Mouse (Mus musculus) cerebellum, adult 11 months (tissue): Measurements from ENCODE around the gene Cdc14a.
A peak's percentile ranks its signal among the peaks of the same experiment; 100 is the strongest.

Experiments
- DNase-seq: peaks from one replicate; pipeline ENCODE4 v3.0.0; 2022

Gene Cdc14a

DNA sequence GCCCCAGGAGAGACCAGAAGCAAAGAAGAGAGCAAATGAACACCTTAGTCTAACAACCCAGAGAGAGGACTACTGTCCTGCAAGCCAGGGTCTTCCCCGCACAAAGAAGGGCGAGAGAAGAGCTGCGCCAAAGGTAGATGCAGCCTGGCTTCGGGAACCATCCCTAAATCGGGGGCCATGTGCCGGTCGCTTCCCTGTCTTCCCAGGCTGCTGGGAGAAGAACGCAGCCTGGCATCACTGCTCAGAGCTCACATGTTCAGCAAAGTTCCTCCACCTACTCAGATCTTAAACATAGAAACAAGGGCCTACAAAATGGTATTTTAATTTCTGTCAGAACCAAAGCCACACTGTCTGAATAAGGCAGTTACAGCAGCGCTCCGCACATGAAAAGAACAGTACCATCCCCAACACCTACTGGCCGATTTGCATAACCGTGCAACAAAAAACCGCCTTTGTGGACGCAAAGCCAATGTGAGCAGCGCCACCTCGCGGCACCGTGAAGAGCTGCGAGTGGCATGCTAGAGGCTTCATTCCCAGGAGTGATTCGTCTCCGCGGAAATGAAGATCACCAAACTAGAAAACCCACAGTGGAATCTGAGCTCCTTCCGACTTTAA, 96.7 kb downstream of the Cdc14a start:
- peak; percentile 80 for DNase-seq

GRCm38 (mm10) chr3:116325501-116325900, 98.3 kb downstream of the Cdc14a start:
- DNase-seq: no peak

DNA sequence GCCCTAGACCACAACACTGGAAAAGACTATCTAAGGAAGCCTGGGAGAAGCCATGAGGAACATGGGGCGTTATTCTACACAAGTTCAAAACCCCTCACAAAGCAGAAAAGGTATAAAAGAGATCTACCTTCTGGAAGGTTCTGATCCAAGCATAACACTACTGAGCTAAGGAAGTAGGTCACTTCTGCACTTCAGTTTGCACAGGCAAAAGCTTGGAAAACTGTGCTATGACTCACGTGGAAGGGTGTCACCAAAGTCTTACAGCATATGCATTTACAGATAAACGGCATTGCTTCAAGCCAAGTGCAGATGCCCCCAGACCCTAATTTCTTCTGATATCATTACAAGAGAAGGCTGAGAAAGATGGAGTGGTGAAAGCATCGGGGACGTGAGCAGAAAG, 104.1 kb downstream of the Cdc14a start:
- no peak for DNase-seq

- no peak for DNase-seq
Observed at GRCm38 (mm10) chr3:116311838-116312237, 112.0 kb downstream of the Cdc14a start.

- DNase-seq: no peak
Observed at GRCm38 (mm10) chr3:116311173-116311572, 112.7 kb downstream of the Cdc14a start.

DNA sequence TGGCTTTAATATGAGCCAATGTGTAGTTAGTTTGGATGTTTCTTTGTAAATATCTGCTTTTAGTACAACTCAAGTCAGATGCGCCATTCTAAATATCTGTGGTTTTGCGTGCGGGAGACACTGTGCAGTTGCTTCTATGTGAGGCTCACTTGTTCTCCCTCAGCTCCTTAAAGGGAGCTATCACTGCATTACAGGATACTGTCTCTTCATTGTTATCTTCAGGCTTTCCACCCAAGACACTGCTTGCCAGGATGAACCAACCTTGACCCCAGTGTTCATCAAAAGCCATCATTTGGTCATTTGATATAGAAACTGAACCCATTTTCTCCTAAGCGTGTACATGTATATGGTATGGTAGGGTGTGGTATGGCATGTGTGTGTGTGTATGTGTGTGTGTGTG, 113.2 kb downstream of the Cdc14a start:
- DNase-seq: no peak

- no peak for DNase-seq
Observed at GRCm38 (mm10) chr3:116310033-116310432, 113.8 kb downstream of the Cdc14a start.

- DNase-seq: no peak
Observed at GRCm38 (mm10) chr3:116304800-116305753, 118.8 kb downstream of the Cdc14a start.

- no peak for DNase-seq
Observed at GRCm38 (mm10) chr3:116302581-116302980, 121.3 kb downstream of the Cdc14a start.

DNA sequence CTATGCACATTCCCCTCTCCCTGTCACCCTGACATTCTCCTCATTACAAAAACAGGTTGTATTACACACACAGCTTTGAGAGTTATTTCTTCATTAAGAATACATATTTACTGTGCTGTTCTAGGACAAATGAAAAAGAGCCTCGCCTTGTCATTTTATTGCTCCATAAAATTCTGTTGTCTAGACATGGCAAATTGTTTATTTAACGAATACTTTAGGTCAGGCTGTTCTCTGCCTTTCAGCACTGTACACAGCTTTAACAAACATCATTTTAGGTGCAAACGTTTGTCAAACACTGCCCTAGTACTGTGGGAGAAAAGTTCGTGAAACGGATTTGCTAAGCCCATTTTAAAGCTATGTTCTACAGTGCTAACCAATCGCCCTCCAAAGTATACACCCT, 122.1 kb downstream of the Cdc14a start:
- DNase-seq: no peak

- DNase-seq: no peak
Observed at GRCm38 (mm10) chr3:116298727-116299126, 125.1 kb downstream of the Cdc14a start.

GRCm38 (mm10) chr3:116298003-116298402, 125.8 kb downstream of the Cdc14a start:
- no peak for DNase-seq

DNA sequence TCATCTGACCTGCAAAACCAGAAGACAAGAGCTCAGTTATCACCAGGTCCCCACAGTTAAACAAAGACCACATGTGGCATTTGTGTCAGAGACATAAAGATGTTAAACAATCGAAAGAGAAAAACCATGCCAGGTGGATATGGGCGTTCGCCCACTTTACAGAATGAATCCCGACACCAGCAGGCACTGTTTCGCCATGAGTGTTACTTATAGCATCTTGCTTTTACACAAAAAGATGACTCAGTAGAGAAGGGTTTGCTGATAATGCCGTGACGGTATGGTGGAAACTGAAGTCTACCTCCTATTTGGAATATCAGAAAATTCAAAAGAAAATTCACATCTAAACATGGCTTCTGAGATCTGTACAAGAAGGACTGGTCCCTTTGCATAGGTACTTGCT, 126.7 kb downstream of the Cdc14a start:
- no peak for DNase-seq

- DNase-seq: no peak
Observed at GRCm38 (mm10) chr3:116290041-116290815, 133.6 kb downstream of the Cdc14a start.

DNA sequence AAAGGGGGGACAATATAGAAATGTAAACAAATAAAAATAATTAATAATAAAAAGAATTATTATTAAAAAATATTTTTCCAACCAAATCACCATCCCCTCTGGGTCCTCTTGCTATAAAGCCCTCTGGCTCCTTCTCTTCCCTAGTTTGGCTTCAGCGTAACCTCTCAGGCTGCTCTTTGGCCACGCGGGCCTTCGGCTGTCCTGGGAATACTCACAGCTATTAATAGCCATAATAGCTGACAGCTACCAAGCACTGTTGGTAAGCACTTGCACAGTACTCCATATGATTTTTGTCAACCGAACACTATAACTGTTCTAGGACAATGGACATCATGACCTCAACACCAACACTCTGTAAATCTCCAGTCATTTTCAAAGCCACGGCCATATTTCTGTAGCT, 135.0 kb downstream of the Cdc14a start:
- no peak for DNase-seq

DNA sequence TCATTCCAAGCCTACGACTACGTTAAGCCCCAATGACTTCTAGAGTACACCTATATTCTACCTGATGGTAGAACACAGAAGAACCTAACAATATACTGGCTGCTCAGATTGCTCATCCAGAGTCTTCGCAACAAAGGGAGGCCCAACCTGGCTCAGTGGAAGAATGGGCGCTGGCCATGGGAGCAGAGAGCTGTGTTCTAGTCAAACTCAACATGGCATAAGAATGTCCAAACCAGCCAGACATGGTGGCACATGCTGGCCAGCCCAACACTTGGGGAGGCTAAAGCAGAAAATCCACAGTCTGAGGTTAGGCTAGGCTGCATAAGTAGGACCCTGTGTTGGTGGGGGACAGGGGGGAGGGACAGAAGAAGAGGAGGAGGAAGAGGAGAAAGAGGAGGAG, 139.1 kb downstream of the Cdc14a start:
- no peak for DNase-seq

GRCm38 (mm10) chr3:116283996-116284395, 139.8 kb downstream of the Cdc14a start:
- DNase-seq: no peak

DNA sequence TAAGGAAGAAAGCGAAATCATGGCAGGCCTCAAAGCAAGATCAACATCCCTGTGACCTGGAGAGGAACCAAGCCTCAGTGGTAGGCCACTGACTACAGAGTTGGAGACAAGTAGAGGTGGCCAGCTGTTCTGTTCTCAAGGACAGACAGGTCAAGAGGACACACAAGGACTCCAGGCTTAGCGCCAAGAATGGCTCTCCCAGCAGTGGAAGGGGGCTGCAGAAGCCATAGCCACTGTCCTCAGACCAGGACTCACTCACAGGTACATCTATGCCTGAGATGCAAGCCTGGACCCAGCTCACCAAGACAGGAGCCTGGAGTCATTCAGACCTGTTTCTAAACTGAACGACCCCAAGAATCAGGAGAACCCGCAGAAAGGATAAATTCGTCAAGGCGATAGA, 142.2 kb downstream of the Cdc14a start:
- no peak for DNase-seq

DNA sequence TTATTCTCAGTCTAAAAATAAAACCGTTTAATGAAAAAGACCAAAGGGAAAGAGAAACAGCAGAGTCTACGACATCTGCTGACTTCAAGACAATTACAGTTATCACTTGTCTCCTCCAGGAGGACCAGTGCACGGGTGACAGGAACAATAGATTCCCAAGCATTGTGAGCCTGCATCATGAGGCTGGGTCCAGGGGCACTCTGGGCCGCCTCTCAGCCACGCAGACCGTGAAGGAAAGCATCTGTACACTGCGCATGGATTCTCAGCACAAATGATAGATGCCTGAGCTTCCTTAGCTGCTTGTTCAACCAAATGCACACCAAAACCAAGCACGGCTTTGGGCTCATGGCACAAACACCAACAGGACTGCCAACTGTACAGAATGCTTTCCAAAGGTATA, 146.7 kb downstream of the Cdc14a start:
- no peak for DNase-seq

- DNase-seq: no peak
Observed at GRCm38 (mm10) chr3:116271679-116272078, 152.2 kb downstream of the Cdc14a start.

- DNase-seq: no peak
Observed at GRCm38 (mm10) chr3:116267036-116267654, 156.7 kb downstream of the Cdc14a start.

DNA sequence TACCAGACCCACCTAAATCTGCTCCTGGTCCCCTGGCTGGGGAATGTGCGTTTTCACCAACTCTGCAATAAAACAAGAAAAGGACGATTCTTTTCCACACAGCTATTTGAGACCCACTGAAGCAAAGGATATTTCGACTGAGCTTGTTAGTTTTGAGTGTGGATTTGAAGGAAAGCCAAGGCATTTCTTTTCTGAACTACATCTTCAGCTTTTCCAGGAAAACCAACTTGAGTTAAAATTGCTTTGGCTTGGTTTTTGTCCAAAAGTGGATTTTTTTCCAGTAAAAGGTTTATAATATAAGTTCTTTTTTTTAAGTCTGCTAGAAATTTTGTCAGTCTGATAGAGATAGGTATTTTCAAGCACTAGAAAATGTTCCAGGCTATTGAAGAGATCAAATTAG, 157.5 kb downstream of the Cdc14a start:
- DNase-seq: no peak

DNA sequence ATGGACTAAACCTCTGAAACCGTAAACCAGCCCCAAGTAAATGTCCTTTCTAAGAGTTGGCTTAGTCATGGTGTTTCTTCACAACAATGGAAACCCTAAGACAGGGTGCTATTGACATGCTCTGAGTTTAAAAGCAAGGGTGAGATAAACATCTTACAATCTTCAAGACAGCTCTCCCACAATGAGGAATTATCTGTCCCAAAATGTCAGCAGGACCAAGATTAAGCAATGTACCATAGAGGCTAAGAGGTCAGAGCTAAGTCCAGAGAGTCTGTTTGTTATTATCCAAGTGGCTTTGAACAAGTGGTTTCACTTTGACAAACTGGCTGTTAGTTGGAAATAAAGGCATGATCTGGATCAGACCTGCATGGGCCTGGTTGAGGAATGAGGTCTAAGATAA, 159.9 kb downstream of the Cdc14a start:
- no peak for DNase-seq
